Mouse (Mus musculus): Measurements from ENCODE around the gene Proser1. TPM values are rescaled to one million over a fixed set of nuclear protein-coding genes. Genes with fewer than 3 reads are reported as not detected.

Gene Proser1
- polyA plus RNA-seq, 2 experiments from 2014 or later = 8.7 to 8.8 TPM

DNA sequence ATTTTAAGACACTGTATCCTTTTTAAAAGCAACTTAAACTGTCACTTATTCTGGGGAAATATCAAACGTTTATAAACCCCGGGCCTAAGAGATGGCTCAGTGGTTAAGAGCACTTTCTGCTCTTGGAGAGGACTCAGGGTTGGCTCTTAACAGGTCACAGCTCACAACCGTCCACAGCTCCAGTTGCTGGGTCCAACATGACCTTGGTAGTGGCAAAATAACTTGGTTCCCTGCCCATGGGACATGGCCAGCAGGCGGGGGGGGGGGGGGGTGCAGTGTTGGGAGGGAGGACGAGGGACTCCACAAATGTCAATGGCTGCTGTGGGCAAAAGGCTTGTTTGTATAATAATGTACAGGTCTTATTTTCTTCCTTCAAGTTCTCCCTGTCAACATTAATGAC, 3.9 kb downstream of the Proser1 start:
- ATAC-seq = no peak

DNA sequence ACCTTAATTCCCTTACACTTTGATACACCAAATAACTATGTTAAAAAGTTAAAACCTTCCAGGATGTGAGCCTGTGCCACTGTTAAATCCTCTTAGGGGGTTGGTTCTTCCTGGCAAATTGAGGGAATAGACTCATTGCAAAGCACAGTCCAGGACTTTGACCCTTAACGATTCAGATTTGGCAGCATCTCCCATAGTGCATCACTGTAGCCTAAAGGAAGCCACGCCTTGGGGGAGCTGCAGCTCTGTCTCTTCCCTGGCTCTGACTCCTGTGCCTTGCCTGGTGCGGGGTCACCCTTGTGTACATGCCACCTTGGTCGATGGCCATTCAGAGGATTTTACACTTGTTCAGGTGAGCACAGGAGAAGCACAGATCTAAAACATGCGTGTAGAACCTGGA, 6.2 kb downstream of the Proser1 start:
- ATAC-seq = no peak

DNA sequence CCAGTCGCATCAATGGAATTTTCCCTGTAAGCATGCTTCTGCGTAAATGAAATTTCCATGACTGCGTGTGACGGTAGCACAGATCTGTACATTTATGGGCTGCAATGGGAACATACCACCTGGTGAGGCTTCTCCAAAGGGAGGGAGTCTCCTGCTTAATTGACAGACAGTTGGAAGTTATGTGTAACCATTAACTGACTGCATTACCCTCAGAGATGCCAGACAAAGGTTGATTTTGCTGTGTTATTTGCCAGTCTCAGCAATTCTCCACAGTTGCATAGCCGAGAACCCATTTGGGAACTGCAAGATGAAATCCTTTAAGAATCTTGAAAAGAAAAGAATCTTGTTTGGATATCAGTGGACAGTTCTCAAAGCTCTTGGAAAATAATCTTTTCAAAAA, 8.6 kb downstream of the Proser1 start:
- ATAC-seq = no peak

DNA sequence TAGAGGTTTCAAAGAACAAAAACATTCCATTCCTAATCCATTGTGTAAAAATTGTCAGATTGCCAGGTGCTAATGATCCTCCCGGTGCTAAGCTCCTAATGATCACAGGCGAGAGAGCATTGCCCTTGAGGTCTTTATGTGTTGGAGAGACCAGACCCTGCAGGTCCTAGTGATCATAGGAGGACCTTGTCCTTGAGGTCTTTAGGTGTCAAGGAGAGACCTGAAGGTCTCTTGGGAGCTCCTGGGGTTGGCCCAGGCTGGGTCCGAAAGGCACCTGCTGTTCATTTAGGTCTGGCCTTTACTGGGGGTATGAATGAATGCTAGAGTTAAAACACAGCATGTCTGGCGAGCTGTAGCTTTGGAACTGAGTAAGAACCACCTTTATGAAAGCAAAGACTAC, 10.7 kb downstream of the Proser1 start:
- no peak for ATAC-seq

DNA sequence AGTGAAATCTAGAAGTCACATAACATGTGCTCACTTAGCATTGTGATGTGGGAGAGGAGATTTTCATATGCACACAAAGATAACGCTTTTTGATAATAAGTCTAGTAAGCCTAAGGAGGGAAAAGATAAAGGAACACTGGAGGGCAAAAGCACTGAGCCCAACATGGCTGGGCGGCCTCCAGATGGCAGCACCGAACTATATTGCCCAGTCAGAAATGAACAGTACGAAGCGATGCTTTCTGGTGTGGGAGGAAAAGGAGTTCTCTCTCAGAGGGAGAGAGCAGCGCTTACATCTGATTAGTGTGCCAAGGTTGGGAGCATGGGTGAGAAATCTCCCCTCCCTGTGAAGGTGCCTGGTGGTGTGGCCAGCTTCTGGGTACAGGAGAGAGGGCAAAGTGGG, 12.4 kb downstream of the Proser1 start:
- ATAC-seq = no peak

DNA sequence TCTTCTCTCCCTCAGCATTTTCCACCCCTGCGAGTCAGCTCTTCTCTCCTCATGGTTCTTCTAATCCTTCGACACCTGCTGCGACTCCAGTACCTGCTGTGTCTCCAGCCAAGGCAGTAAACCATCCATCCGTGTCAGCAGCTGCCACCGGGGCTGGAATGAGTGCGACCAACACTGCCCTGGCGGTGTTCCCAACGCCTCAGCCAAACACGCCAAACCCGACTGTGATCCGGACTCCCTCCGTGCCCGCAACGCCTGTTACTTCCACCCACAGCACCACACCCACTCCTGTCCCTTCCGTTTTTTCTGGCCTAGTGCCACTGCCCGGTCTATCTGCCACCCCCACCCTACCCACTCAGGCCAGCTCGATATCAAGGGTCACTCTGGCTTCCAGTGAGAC, 14.0 kb downstream of the Proser1 start:
- ATAC-seq = no peak

DNA sequence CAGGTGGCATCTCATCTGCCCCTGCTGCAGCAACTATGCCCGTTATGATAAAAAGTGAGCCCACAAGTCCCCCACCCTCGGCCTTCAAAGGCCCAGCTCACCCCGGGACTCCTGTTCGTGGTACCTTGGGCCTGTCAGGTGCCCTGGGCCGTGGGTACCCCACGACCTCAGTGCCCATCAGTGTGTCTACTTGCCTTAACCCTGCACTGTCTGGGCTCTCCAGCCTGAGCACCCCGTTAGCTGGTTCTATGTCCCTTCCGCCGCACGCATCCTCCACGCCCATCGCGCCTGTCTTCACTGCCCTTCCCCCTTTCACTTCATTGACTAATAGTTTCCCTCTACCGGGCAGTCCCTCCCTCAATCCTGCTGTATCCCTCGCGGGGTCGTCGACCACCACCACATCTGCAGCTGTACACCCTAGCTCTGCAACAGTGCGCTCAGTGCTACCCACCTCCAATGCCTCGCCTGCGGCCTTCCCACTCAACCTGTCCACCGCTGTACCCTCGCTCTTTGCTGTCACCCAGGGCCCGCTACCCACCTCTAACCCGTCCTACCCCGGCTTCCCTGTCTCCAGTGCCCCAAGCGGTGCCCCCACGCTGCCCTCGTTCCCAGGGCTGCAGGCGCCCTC, 15.1 kb downstream of the Proser1 start:
- ATAC-seq = no peak

DNA sequence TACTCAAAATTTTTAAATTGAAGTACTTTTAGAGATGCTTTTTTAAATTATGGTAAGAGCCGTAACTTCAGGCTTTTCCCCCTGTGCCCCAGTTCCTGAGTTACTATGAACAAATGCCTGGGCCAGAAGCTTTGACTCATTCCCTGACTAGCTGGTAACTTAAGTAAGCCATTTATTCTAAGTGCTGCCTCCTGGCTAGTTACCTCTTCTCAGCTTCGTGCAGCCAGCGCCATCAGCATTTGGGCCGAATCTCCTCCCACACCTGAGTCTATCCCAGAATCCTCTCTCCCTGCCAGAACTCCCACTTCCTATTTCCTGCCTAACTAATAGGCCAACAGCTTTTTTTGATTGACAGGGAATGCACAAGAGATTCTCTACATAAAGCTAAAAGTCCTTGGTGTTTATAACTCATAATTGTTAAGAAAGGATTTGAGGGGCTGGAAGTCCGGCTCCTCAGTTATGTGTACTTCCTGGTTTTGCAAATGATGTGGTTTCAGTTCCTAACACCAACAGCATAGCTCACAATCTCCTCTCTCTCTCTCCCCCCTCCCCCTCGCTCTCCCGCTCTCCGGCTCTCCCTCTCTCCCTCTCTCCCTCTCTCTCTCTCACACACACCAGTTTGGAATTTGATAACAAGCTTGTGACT, 20.1 kb downstream of the Proser1 start:
- ATAC-seq = no peak

DNA sequence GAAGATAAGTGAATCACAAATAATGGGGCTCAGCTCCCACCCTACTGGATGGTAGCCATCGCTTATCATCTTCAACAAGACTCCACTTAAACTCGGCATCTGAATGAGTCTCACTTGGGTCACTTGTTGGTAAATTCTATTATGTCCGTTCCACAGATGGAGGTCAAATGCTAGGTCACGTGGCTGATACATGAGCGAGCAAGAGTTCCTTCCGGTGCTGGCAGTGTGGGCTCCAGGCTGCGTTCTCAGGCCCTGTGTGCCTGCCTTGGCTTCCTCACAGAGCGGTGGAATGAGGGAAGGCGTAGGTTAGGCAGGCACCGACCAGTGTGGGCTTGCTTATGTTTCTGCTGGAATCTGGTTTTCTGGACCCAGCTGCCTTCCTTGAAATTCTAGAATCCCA, 23.1 kb downstream of the Proser1 start:
- ATAC-seq = no peak

DNA sequence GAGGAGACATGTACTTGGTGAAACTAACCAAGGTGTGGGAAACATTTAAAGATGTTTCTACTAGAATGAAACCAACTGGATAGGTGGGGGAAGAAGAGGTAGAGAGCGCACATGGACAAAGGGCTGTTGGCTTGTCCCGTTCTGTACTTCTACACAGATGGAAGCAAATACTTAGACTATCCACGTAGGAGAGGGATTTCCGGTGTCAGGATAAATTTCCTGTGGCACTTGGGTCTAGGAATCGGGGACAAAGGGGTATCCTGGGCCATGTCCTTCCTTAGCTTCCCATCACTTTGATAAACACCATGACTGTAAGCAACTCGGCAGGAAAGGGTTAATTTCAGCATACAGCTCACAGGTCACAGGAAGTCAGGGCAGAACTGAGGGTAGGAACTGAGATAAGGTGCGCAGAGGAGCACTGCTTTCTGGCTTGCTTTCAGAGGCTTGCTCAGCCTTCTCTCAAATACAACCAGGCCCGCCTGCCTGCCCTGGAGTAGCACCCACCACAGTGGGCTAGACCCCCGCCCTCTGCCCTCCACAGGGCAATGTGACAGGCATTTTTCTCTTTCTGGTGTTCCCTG, 23.6 kb downstream of the Proser1 start:
- ATAC-seq = no peak

DNA sequence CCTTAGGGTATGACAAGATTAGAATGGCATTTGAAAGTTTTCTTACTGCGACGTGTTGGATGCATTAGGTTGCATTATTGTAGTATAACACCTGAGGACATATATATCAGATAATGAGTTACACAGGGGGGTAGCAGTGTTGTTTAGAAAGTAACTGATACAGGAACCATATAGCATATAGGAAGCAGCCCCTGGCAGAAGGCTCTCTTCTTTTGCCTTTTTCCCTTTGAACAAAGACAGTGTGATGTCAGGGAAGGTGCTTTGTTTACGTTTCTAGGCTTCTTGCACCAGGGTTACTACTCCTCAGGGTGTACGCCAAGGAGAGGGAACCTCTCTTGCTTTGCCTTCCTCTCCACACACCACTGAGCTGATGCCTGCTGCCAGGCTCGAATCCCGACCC, 24.9 kb downstream of the Proser1 start, which contains the start of gene Stoml3:
TSS of gene Stoml3 (plus strand) at position 301 of the 400 bp plus-strand sequence.
- ATAC-seq = no peak

DNA sequence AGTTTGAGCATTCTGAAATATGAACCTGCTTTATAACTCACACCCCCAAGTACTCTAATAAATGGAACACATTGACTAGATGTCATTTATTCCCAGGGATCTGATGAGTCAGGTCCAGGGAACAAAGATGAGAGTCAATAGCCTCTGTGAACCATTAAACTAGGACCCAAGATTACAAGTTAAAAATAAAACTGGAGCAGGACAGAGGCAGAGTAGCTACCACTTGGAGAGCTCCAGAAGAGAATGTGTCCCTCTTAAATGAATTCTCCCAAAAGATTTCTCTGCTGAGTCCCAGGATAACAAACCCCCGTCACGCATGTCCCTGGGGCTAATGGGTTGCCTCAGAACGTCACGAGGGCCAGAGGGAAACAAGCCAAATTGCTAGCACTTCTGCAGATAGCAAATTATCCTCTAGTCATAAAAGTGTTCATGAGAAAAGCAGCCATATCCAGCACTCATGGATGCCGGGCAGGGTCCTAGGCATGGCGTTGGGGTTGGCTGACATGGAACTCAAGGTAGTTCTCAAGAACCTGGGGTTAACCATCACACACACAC, 35.0 kb downstream of the Proser1 start:
- no peak for ATAC-seq

DNA sequence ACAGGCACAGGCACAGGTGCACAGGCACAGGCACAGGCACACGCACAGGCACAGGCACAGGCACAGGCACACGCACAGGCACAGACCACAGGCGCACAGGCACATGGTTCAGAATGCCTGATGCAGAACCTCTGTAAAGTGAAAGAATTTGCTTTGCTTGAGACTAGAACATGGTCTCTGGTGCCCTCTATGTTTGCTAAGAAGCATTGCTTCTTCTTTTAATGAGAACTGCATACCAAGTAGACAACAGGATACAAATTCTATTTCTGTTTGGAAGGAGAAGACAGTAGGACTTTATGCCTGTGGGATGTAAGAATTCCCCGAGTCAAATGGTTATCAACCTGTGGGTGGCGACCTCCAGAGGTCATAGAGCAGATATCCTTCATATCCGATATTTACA, 39.0 kb downstream of the Proser1 start:
- ATAC-seq = no peak

DNA sequence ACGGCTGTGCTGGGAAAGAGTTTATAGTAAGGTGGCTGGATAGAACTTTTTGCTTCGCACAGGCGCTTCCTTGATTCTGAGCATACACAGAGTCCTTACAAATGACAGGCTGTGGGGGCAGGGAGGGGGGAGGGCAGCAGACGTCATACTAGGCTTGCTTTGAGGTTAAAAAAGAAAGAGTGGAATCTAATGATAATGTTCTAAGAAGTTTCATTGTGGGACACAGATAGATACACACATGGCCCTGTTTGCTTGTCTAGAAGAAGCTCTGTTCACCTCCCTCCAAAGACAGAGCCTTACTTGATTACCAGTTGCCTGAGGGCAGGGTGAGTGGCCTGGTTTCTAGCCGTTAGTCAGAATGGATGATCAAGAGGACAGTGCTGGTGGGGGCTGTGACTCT, 49.6 kb downstream of the Proser1 start:
- no peak for ATAC-seq

DNA sequence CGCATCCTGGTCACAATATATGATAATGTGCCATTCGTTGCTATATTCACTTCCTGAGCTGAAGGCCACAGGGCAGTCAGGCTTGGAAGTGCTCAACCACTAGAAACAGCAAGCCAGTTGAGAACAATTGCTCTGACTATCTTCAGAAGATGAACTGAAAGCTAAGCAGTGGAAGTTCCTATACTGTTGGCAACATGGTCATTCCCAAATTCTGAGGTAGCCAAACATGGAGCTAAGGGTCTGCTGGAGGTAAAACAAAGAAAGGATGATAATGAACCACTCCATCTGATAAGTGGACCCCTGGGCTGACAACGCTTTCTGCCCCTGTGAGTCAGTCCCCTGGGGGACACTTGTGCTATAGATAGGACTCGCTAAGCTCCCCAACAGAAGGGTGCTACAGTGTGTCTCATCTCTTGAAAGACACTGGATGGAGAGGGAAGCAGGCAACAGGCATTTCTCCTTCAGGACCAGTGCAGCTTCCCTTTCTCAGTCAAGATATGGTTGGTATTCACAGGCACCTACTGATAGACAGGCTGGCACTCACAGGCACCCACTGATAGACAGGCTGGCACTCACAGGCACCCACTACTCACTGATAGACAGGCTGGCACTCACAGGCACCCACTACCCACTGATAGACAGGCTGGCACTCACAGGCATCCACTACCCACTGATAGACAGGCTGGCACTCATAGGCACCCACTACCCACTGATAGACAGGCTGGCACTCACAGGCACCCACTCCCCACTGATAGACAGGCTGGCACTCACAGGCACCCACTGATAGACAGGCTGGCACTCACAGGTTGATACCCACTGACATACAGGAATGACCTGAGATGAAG, 51.0 kb downstream of the Proser1 start:
- ATAC-seq = no peak

DNA sequence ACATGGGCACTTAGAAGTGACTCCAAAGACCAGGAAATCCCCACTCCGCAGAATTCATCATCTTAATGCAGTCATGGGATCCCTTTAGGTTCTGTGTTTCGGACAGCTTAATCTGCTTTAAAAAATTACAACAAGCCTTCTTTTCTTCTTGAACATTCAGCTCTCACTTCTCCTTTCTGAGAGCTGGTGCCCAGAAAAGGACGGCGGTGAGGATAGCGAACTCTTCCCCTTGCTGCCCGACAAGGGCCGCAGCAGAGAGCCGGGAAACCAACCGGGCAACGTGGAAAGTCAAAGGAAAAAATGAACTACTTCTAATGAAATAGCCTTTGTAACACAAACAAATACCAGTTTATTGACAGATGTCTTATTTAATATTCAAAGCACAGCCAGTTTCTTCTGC, 59.3 kb downstream of the Proser1 start:
- ATAC-seq = no peak

DNA sequence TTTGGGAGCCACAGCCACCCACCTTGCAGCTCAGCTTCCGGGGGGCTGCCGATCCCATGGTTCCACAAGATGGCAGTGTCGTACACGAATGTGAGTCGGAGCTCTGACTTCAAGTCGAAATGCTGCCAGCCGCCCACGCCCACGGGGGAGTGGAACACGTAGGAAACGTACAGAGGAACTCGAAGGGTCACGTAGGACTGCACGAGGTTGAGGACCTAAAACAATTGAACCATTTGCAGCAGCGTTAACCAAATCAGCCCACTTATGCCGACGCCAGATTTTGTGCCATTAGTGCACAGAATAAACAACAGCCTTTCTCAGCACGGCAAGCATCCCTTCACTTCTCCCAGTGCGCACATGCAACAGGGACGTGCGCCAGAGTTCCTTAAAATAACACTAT, 62.3 kb downstream of the Proser1 start:
- no peak for ATAC-seq

DNA sequence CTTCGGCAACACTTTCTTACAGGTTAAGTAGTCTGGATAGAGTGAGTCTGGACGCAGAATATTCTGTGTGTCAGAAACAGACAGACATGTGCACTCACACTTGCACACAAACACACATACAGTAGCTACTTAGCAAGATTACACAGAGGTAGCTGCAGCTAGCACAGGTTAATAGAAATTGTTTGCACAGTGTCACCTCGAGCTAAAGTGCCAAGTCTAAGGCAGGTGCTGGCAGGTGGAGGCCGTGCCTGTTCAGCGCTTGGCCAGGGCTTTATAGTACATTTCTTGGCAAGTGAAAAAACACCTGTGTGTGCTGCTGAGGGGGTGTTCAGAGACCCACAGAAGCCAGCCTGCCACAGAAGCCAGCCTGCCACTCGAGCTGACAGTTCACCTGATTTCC, 66.8 kb downstream of the Proser1 start:
- no peak for ATAC-seq

Other genes starting within 250 kb of the Proser1 start
- gene Nhlrc3, start 334 bp upstream of the Proser1 start, polyA plus RNA-seq (2017; shearing (Covaris generic)) = 10 to 100 TPM; 10.1 to 11.8 TPM
- gene Stoml3, start 25.0 kb downstream of the Proser1 start, polyA plus RNA-seq (2017; shearing (Covaris generic)) = not detected
- gene Frem2, start 193.7 kb downstream of the Proser1 start, polyA plus RNA-seq (2017; shearing (Covaris generic)) = not detected

Measured in activated CD4-positive, CD25-positive, alpha-beta regulatory T cell, adult 4 months (primary cell).